Mouse (Mus musculus) ES-E14 (cell line): ENCODE data around the gene Apba2. TPM values are rescaled to one million over a fixed set of nuclear protein-coding genes. Genes with fewer than 3 reads are reported as not detected.

Experiments
- DNase-seq: peaks from one replicate; pipeline ENCODE4 v3.0.0-alpha.2; 2013; ENCODE audit warnings: low read depth, low spot score
- H3K27ac ChIP-seq: 2 replicates; pipeline ENCODE4 v1.5.1; 2012; ENCODE audit warnings: low read depth, mild to moderate bottlenecking, low read length, moderate library complexity, mixed read lengths; ENCODE audit not compliant: poor library complexity, insufficient read depth, severe bottlenecking
- H3K36me3 ChIP-seq: 2 replicates; pipeline ENCODE4 v1.6.1; 2012; ENCODE audit warnings: mild to moderate bottlenecking, low read length, moderate library complexity, mixed read lengths; ENCODE audit not compliant: control insufficient read depth, poor library complexity, insufficient read depth, severe bottlenecking
- H3K4me1 ChIP-seq, 2 experiments: fragments of 150-350 bp in 1 of 2; sonication (generic) in 1 of 2; 2 replicates each; pipeline ENCODE4 v1.6.1; 2012; ENCODE audit warnings: low read length in 2 of 2, mild to moderate bottlenecking in 1 of 2, mixed read lengths in 1 of 2; ENCODE audit not compliant: control insufficient read depth in 2 of 2, insufficient read depth in 2 of 2, poor library complexity in 1 of 2
- H3K4me3 ChIP-seq, 2 experiments: fragments of 150-350 bp in 1 of 2; sonication (generic) in 1 of 2; 2 replicates each; pipeline ENCODE4 v1.5.1; 2012; ENCODE audit warnings: low read length in 2 of 2, low read depth in 1 of 2, mild to moderate bottlenecking in 1 of 2, mixed read lengths in 1 of 2; ENCODE audit not compliant: insufficient read depth in 1 of 2, poor library complexity in 1 of 2, severe bottlenecking in 1 of 2
- H3K9ac ChIP-seq: 2 replicates; pipeline ENCODE4 v1.6.1; 2012; ENCODE audit warnings: low read depth, mild to moderate bottlenecking, low read length, mixed read lengths; ENCODE audit not compliant: poor library complexity, insufficient read depth, severe bottlenecking
- H3K9me3 ChIP-seq: fragments of 150-350 bp; sonication (generic); 2 replicates; pipeline ENCODE4 v1.6.1; 2012; ENCODE audit warnings: low read depth, mild to moderate bottlenecking, low read length; ENCODE audit not compliant: control insufficient read depth, insufficient read depth
- CHD2 ChIP-seq: IDR thresholded peaks from 2 replicates; pipeline ENCODE4 v1.6.1; 2014; ENCODE audit warnings: mild to moderate bottlenecking, low read depth, low read length, inconsistent platforms
- HCFC1 ChIP-seq: IDR thresholded peaks from 2 replicates; pipeline ENCODE4 v1.6.1; 2012; ENCODE audit warnings: low read length, inconsistent platforms, borderline replicate concordance; ENCODE audit not compliant: insufficient read depth
- MAFK ChIP-seq: IDR thresholded peaks from 2 replicates; pipeline ENCODE4 v1.6.1; 2014; ENCODE audit warnings: mild to moderate bottlenecking, low read depth, low read length, inconsistent platforms; ENCODE audit not compliant: insufficient read depth
- ZC3H11A ChIP-seq: IDR thresholded peaks from 2 replicates; pipeline ENCODE4 v1.6.1; 2012; ENCODE audit warnings: low read depth, mild to moderate bottlenecking, inconsistent platforms, low read length, borderline replicate concordance
- ZNF384 ChIP-seq: IDR thresholded peaks from 2 replicates; pipeline ENCODE4 v1.6.1; 2012; ENCODE audit warnings: low read depth, low read length, inconsistent platforms
- in situ Hi-C, 2 experiments: fragments of 600-800 bp; cut with MboI; formaldehyde crosslinking; loops; one replicate each; pipeline ENCODE4 v1.15.1; 2025; ENCODE audit warnings: low sequenced_read_pairs in 2 of 2, inconsistent platforms in 1 of 2; ENCODE audit not compliant: unreplicated experiment in 2 of 2
- total RNA-seq: library from RNA; depleted of rRNA; stranded (reverse); fragments of 300-350 nt; gene quantifications from 2 replicates; pipeline ENCODE4 v1.2.3, GENCODE M21; 2012

Gene Apba2
- total RNA-seq, 1 experiment, result 1.7 TPM

- Histone ChIP-seq H3K9me3 (no peaks in the 10 kb centered on the region), H3K9ac (no peak overlapping the region), H3K4me1 (no peaks in the 10 kb centered on the region), H3K4me3 (no peak overlapping the region), H3K36me3 (no peaks in the 10 kb centered on the region), H3K27ac (no peak overlapping the region)
- TF ChIP-seq CHD2 (no peak), ZC3H11A (no peak), HCFC1 (no peak), MAFK (no peak)
- in situ Hi-C loops, result no loop called here
- no peak for DNase-seq
Observed at GRCm38 (mm10) chr7:64561711-64562498, 60.4 kb downstream of the Apba2 start.

GRCm38 (mm10) chr7:64564891-64565571 is 63.5 kb downstream of the Apba2 start:
- no peak for TF ChIP-seq HCFC1
- in situ Hi-C loops, result no loop called here
- no peak overlapping the region for H3K27ac ChIP-seq
- no peak overlapping the region for H3K9ac ChIP-seq
- no peaks in the 10 kb centered on the region for H3K9me3 ChIP-seq
- DNase-seq, result no peak
- no peaks in the 10 kb centered on the region for H3K4me1 ChIP-seq
- no peak overlapping the region for H3K4me3 ChIP-seq
- H3K36me3 ChIP-seq, result no peaks in the 10 kb centered on the region

- in situ Hi-C loops, result no loop called here
- TF ChIP-seq ZNF384 (no peak), HCFC1 (no peak), ZC3H11A (no peak), MAFK (no peak)
Observed at GRCm38 (mm10) chr7:64566371-64567243, 65.1 kb downstream of the Apba2 start.

GRCm38 (mm10) chr7:64568722-64569121 is 67.2 kb downstream of the Apba2 start:
- in situ Hi-C loops, result no loop called here
- TF ChIP-seq ZC3H11A, result no peak
- no peak for TF ChIP-seq HCFC1
- TF ChIP-seq MAFK, result no peak
- no peak for TF ChIP-seq ZNF384
- no peak for TF ChIP-seq CHD2
- DNase-seq, result no peak

More at GRCm38 (mm10) chr7:64566371-64567243, 65.1 kb downstream of the Apba2 start:
- no peak overlapping the region for H3K27ac ChIP-seq
- no peak for DNase-seq
- no peak overlapping the region for H3K9ac ChIP-seq
- no peaks in the 10 kb centered on the region for H3K9me3 ChIP-seq
- no peaks in the 10 kb centered on the region for H3K36me3 ChIP-seq
- no peak overlapping the region for H3K4me3 ChIP-seq
- no peaks in the 10 kb centered on the region for H3K4me1 ChIP-seq

More at GRCm38 (mm10) chr7:64568722-64569121, 67.2 kb downstream of the Apba2 start:
- Histone ChIP-seq H3K9ac (no peak overlapping the region), H3K9me3 (no peaks in the 10 kb centered on the region), H3K27ac (no peak overlapping the region), H3K36me3 (no peaks in the 10 kb centered on the region), H3K4me1 (no peaks in the 10 kb centered on the region), H3K4me3 (no peak overlapping the region)
